In the genomic region with DNA sequence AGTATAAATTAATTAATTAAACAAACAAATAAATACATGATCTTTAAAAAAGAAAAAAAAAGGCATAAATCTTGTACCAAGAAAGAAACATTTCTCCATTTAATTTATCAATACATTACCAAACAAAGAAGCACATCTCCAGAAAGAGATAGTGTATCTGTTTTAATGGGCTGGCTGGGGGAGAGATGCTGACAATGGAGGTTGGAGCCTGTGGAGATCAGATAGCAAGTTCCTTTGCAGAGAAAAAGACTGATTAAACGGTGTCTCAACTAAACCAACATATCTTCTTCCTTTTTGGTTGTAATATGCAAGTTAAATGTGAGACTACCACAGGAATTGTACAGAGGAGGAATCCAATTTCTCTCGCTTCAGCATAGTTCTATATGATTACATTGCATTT, we compare ENCODE assay signal across 27 mouse cellular contexts.
"Had no signal": no experiment of that assay in that cellular context is flagged by ENCODE, and none has a peak within 500 bp of the region (broad histone marks: within the 10 kb centered on the region; RNA-seq: fewer than 3 reads in every experiment).

No protein-coding gene starts in this region.

- H3K36me3 ChIP-seq: embryonic facial prominence, embryonic 10.5 days; embryonic facial prominence, embryonic 12.5 days; embryonic facial prominence, embryonic 13.5 days; embryonic facial prominence, embryonic 15.5 days; forebrain, embryonic 10.5 days; forebrain, embryonic 12.5 days; forebrain, embryonic 15.5 days; heart, embryonic 10.5 days had no signal

- H3K4me1 ChIP-seq: embryonic facial prominence, embryonic 10.5 days; embryonic facial prominence, embryonic 12.5 days; embryonic facial prominence, embryonic 13.5 days; embryonic facial prominence, embryonic 15.5 days; forebrain, embryonic 10.5 days; forebrain, embryonic 12.5 days; forebrain, embryonic 13.5 days; forebrain, embryonic 15.5 days; heart, embryonic 10.5 days had no signal

- H3K4me3 ChIP-seq: embryonic facial prominence, embryonic 10.5 days; embryonic facial prominence, embryonic 12.5 days; embryonic facial prominence, embryonic 13.5 days; embryonic facial prominence, embryonic 15.5 days; erythroblast, embryonic 14.5 days; forebrain, embryonic 10.5 days; forebrain, embryonic 12.5 days; forebrain, embryonic 13.5 days; forebrain, embryonic 15.5 days; gastrocnemius, adult 2 months; heart, adult 2 months; heart, embryonic 10.5 days had no signal

- H3K9me3 ChIP-seq: embryonic facial prominence, embryonic 10.5 days; embryonic facial prominence, embryonic 12.5 days; embryonic facial prominence, embryonic 13.5 days; embryonic facial prominence, embryonic 15.5 days; forebrain, embryonic 10.5 days; forebrain, embryonic 12.5 days; forebrain, embryonic 13.5 days; forebrain, embryonic 15.5 days; heart, embryonic 10.5 days had no signal

- DNase-seq: cerebellum, adult 9-11 months; cerebellum, postnatal 10 days; cerebellum, postnatal 14 days; cerebellum, postnatal 25 days; cerebellum, postnatal 36 days; embryo, embryonic 11 days; forebrain, postnatal 0 days; gastrocnemius, adult 2 months; gastrocnemius, postnatal 10 days; gastrocnemius, postnatal 14 days; gastrocnemius, postnatal 25 days; gastrocnemius, postnatal 36 days; heart, adult 11 months; heart, adult 18-20 months; heart, adult 2 months had no signal

- H3K27ac ChIP-seq: embryonic facial prominence, embryonic 10.5 days; embryonic facial prominence, embryonic 12.5 days; embryonic facial prominence, embryonic 13.5 days; embryonic facial prominence, embryonic 15.5 days; forebrain, embryonic 10.5 days; forebrain, embryonic 12.5 days; forebrain, embryonic 13.5 days; forebrain, embryonic 15.5 days; gastrocnemius, adult 2 months; heart, adult 2 months; heart, embryonic 10.5 days had no signal

- ATAC-seq: forebrain, embryonic 13.5 days; forebrain, embryonic 14.5 days; forebrain, embryonic 15.5 days; forebrain, embryonic 16.5 days; forebrain, postnatal 0 days had no signal

- H3K9ac ChIP-seq: embryonic facial prominence, embryonic 12.5 days; embryonic facial prominence, embryonic 13.5 days; embryonic facial prominence, embryonic 15.5 days; forebrain, embryonic 12.5 days; forebrain, embryonic 13.5 days; forebrain, embryonic 15.5 days; forebrain, postnatal 0 days had no signal

- H3K27me3 ChIP-seq: embryonic facial prominence, embryonic 12.5 days; embryonic facial prominence, embryonic 13.5 days; embryonic facial prominence, embryonic 15.5 days; forebrain, embryonic 12.5 days; forebrain, embryonic 13.5 days; forebrain, embryonic 15.5 days had no signal
